Mouse (Mus musculus) liver, adult 2 months (tissue): ENCODE results near the gene Dnal1.

Source experiments
- CTCF ChIP-seq: fragments of 200-500 bp; IDR thresholded peaks from 2 replicates; pipeline ENCODE4 v1.5.1; 2011; ENCODE audit warnings: low read depth, low read length, control low read depth
- POLR2A ChIP-seq: fragments of 200-500 bp; IDR thresholded peaks from 2 replicates; pipeline ENCODE4 v1.6.1; 2011; ENCODE audit warnings: low read length, control low read depth; ENCODE audit not compliant: insufficient read depth; ENCODE audit errors: extremely low read depth

- TF ChIP-seq CTCF (no peak), POLR2A (no peak)
These were observed 45.2 kb upstream of the Dnal1 start, which contains the start of gene Acot5 for GRCm38 (mm10) chr12:84068986-84069385.
